Mouse (Mus musculus) limb, embryonic 14.5 days (tissue): ENCODE measurements around the gene Eid2. TPM values are rescaled to one million over a fixed set of nuclear protein-coding genes. Genes with fewer than 3 reads are reported as not detected.

Source experiments
- ATAC-seq: fragments of 200-750 bp; cut with Nextera tagmentation; 2 replicates; pipeline ENCODE4 v1.8.0; 2017; ENCODE audit warnings: low read depth, moderate number of reproducible peaks, moderate TSS enrichment; ENCODE audit not compliant: low FRiP score
- DNase-seq: peaks from one replicate; pipeline ENCODE4 v3.0.0-alpha.2; 2015; ENCODE audit warnings: low spot score
- H3K27ac ChIP-seq: fragments of 300-500 bp; sonication (generic); replicated peaks from 2 replicates; pipeline ENCODE4 v1.5.1; 2014; ENCODE audit warnings: low read depth, mild to moderate bottlenecking, low read length, moderate library complexity, mixed read lengths
- H3K27me3 ChIP-seq: fragments of 300-500 bp; sonication (generic); 2 replicates; pipeline ENCODE4 v1.6.1; 2014; ENCODE audit warnings: low read length, mixed read lengths; ENCODE audit not compliant: control insufficient read depth, insufficient read depth
- H3K36me3 ChIP-seq: fragments of 300-500 bp; sonication (generic); 2 replicates; pipeline ENCODE4 v1.6.1; 2014; ENCODE audit warnings: mild to moderate bottlenecking, low read length, moderate library complexity, mixed read lengths; ENCODE audit not compliant: control insufficient read depth, insufficient read depth
- H3K4me1 ChIP-seq: fragments of 300-500 bp; sonication (generic); 2 replicates; pipeline ENCODE4 v1.6.1; 2014; ENCODE audit warnings: antibody characterized with exemption, low read length, mixed read lengths; ENCODE audit not compliant: control insufficient read depth, insufficient read depth
- H3K4me2 ChIP-seq: fragments of 300-500 bp; sonication (generic); replicated peaks from 2 replicates; pipeline ENCODE4 v1.6.1; 2014; ENCODE audit warnings: low read depth, mild to moderate bottlenecking, low read length, moderate library complexity; ENCODE audit not compliant: severe bottlenecking
- H3K4me3 ChIP-seq: fragments of 300-500 bp; sonication (generic); replicated peaks from 2 replicates; pipeline ENCODE4 v1.5.1; 2014; ENCODE audit warnings: low read length
- H3K9ac ChIP-seq: fragments of 300-500 bp; sonication (generic); 2 replicates; pipeline ENCODE4 v1.6.1; 2014; ENCODE audit warnings: mild to moderate bottlenecking, low read depth, low read length, moderate library complexity; ENCODE audit not compliant: severe bottlenecking
- H3K9me3 ChIP-seq: fragments of 300-500 bp; sonication (generic); 2 replicates; pipeline ENCODE4 v1.6.1; 2016; ENCODE audit warnings: low read length; ENCODE audit not compliant: control insufficient read depth
- POLR2A ChIP-seq: fragments of 200-500 bp; IDR thresholded peaks from 2 replicates; pipeline ENCODE4 v1.8.0; 2012; ENCODE audit warnings: inconsistent platforms, mild to moderate bottlenecking, moderate library complexity, borderline replicate concordance; ENCODE audit not compliant: insufficient read depth, insufficient read length; ENCODE audit errors: extremely low read depth
- WGBS: fragments of 180-500 bp; shearing (Covaris S2); extraction: QIAGEN DNeasy Blood & Tissue Kit; methylation state at CpG from one replicate; pipeline ENCODE4 v1.1.7; 2014; 5-methylcytosine and 5-hydroxymethylcytosine counted together
- polyA plus RNA-seq, 2 experiments: library from polyadenylated mRNA; depleted of rRNA in 1 of 2; stranded (reverse) in 1 of 2; unstranded in 1 of 2; fragments of >200 nt; fragmentation: Nextera tagmentation in 1 of 2; extraction: Ambion mirVana in 1 of 2; gene quantifications; 2 replicates each; pipeline versions ENCODE4 v1.2.1 to v1.2.3; 2012 to 2014

The Eid2 gene
- polyA plus RNA-seq, 2 experiments, result 12.2 to 35.0 TPM

DNA sequence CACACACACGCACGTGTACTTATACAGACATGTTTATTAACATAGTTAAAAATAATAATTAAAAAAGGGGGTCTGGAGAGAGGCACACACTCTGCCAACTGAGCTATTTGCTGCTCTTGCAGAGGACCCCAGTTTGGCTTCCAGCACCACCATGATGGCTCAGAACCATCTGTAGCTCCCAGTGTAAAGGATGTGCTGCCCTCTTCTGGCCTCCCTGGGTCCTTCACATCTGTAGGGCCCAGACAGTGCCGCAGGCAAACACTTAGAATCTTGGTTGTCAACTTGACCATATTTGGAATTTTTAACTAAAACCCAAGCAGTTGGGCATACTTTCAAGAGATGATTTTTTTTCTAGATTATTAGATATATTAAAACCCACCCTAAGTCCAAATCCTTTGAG is 18.7 kb upstream of the Eid2 start:
- H3K4me2 ChIP-seq, result no peak overlapping the region
- H3K27ac ChIP-seq, result no peak overlapping the region
- ATAC-seq, result no peak
- no peak overlapping the region for H3K9ac ChIP-seq
- H3K36me3 ChIP-seq, result no peaks in the 10 kb centered on the region
- H3K9me3 ChIP-seq, result no peaks in the 10 kb centered on the region
- H3K27me3 ChIP-seq, result no peaks in the 10 kb centered on the region
- H3K4me3 ChIP-seq, result no peak overlapping the region
- WGBS, result 89% methylated on average over 3 of the region's 3 CpGs
- TF ChIP-seq POLR2A, result no peak
- DNase-seq, result no peak
- H3K4me1 ChIP-seq, result no peaks in the 10 kb centered on the region

GRCm38 (mm10) chr7:28251976-28252375 is 15.7 kb upstream of the Eid2 start:
- ATAC-seq (no peak), DNase-seq (no peak)
- Histone ChIP-seq H3K27ac (no peak overlapping the region), H3K36me3 (no peaks in the 10 kb centered on the region), H3K4me3 (no peak overlapping the region), H3K4me2 (no peak overlapping the region), H3K27me3 (no peaks in the 10 kb centered on the region), H3K9ac (no peak overlapping the region), H3K4me1 (no peaks in the 10 kb centered on the region), H3K9me3 (peaks cover 4% of the 10 kb centered on the region; the same call in 1 of the 2 replicates)
- TF ChIP-seq POLR2A, result no peak
- 87% methylated on average over 17 of the region's 17 CpGs for WGBS

DNA sequence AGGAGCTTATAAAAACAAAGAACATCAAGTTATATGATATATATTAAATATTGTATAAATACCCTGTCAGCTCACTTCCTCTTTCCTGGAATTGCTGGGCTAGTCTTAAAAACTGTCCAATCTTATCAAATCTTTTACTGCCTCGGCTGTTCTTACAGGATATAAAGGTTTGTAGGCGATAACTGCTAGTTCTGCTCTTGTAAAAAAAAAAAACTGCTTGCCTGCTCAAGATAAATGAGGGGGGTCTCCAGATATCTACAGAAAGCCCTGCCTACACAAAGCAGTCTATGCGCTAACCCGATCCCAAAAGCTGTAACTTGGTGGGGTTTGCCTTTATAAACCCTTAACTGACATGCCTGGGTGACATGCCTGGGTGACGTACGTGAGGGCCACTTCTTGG is 13.1 kb upstream of the Eid2 start:
- H3K9me3 ChIP-seq, result peaks cover 4% of the 10 kb centered on the region; the same call in 1 of the 2 replicates
- no peak overlapping the region for H3K4me2 ChIP-seq
- H3K27me3 ChIP-seq, result no peaks in the 10 kb centered on the region
- ATAC-seq (no peak), DNase-seq (no peak)
- H3K36me3 ChIP-seq, result no peaks in the 10 kb centered on the region
- 87% methylated on average over 6 of the region's 6 CpGs for WGBS
- H3K9ac ChIP-seq, result no peak overlapping the region
- no peaks in the 10 kb centered on the region for H3K4me1 ChIP-seq
- no peak for TF ChIP-seq POLR2A
- no peak overlapping the region for H3K27ac ChIP-seq
- H3K4me3 ChIP-seq, result no peak overlapping the region

DNA sequence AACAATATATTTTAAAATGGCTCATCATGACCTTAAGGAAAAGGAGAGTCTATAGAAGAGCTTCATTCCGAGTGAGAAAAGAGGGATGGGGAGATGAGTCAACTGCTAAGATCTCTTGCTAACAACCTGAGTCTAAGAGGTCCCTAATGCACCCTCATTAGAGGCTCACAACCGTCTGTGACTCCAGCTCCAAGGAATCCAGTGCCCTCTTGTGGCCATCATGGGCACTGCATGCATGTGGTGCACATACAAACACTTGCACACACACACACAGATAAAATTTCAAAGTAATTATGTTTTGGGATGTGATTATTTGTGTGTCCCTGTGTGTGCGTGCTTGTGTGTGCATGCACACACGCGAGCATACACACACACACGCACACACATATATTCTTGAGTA is 12.2 kb upstream of the Eid2 start:
- H3K27me3 ChIP-seq, result no peaks in the 10 kb centered on the region
- peaks cover 4% of the 10 kb centered on the region; the same call in 1 of the 2 replicates for H3K9me3 ChIP-seq
- no peak overlapping the region for H3K4me3 ChIP-seq
- H3K36me3 ChIP-seq, result no peaks in the 10 kb centered on the region
- no peak overlapping the region for H3K4me2 ChIP-seq
- no peak for TF ChIP-seq POLR2A
- WGBS, result 83% methylated on average over 6 of the region's 6 CpGs
- no peak overlapping the region for H3K9ac ChIP-seq
- DNase-seq (no peak), ATAC-seq (no peak)
- no peaks in the 10 kb centered on the region for H3K4me1 ChIP-seq
- H3K27ac ChIP-seq, result no peak overlapping the region

- no peak for TF ChIP-seq POLR2A
- no peak overlapping the region for H3K27ac ChIP-seq
- no peak overlapping the region for H3K4me3 ChIP-seq
- H3K4me2 ChIP-seq, result no peak overlapping the region
- DNase-seq (no peak), ATAC-seq (no peak)
- no peaks in the 10 kb centered on the region for H3K9me3 ChIP-seq
- H3K27me3 ChIP-seq, result no peaks in the 10 kb centered on the region
- WGBS, result 40% methylated on average over 5 of the region's 5 CpGs
- H3K4me1 ChIP-seq, result no peaks in the 10 kb centered on the region
- H3K9ac ChIP-seq, result no peak overlapping the region
- H3K36me3 ChIP-seq, result no peaks in the 10 kb centered on the region
Measured at GRCm38 (mm10) chr7:28262861-28263260, 4.8 kb upstream of the Eid2 start.

DNA sequence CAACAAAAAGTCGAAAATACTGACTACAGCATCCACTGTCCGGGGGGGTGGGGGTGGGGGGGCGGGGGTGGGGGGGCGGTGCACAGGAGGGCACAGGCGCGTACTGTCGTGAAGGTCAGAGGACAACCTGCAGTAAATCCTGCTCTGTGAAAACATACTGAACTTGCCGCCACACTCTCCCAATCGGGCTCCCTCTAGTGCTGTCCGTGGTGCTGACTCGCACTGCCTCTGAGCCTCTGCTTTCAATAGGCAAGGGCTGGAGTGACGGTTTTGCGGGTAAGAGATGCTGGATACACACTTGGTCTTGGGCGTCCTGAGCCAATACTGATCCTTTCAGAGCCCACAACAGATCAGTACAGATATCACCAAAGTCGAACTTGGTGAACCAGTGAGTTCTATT is 3.9 kb upstream of the Eid2 start:
- no peak overlapping the region for H3K4me2 ChIP-seq
- no peak overlapping the region for H3K27ac ChIP-seq
- no peak for TF ChIP-seq POLR2A
- no peak for ATAC-seq
- H3K4me1 ChIP-seq, result 0 out of 2 replicates have a peak, but pooled peaks cover 1% of the 10 kb centered on the region
- H3K36me3 ChIP-seq, result no peaks in the 10 kb centered on the region
- no peaks in the 10 kb centered on the region for H3K27me3 ChIP-seq
- H3K9me3 ChIP-seq, result no peaks in the 10 kb centered on the region
- H3K9ac ChIP-seq, result no peak overlapping the region
- no peak overlapping the region for H3K4me3 ChIP-seq
- peak; percentile 79 for DNase-seq
- WGBS, result 6% methylated on average over 15 of the region's 15 CpGs
